ENCODE assay signal across 9 mouse cellular contexts in the genomic region with DNA sequence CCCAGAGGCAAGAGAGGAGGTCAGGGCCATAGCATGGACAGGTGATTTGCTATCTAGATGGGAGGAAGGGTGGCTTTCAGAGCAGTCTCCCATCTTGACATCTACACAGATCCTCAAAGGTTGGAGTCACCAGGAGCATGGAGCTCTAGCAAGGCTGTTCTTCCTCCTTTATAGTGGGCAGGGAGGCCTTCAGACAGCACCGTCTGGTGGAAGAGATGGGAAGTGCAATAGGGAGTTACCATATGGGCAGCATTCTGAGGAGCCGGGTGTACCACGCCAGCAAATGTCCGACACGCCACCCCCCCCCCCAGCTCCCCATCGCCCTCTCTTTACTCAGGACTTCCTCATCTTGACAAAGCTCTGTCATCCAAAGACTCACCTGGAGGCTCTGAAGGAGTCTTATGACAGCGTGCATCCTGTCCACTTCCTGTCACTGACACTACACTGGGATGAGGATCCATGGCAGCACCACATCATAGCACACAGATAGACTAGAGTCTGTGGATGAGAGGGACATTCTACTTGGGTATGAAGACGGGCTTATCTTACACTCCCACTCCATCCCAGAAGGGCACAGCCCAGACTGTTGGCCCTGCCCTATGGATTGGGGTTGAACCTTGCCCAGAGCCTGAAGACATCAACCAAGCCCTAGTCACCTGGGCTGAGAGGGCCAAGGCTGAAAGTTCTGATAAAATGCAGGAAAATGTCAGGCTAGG. TPM values are rescaled to one million over a fixed set of nuclear protein-coding genes. Genes with fewer than 3 reads are reported as not detected.
DNase-seq lines count a peak whose midpoint lies in the region; ATAC-seq and TF ChIP-seq lines count a peak whose summit lies in the region.
"Had no signal": no experiment of that assay in that cellular context is flagged by ENCODE, and none has a peak within 500 bp of the region (broad histone marks: within the 10 kb centered on the region; RNA-seq: fewer than 3 reads in every experiment).

No protein-coding gene starts in this region.

- H3K4me3 ChIP-seq in heart, embryonic 12.5 days, result no peak overlapping the region
- no peak overlapping the region for H3K4me3 ChIP-seq in ES-E14 (ENCODE audit: insufficient read depth in 1 of 2, low read depth in 1 of 2, low read length in 2 of 2, poor library complexity in 1 of 2, severe bottlenecking in 1 of 2)
- no peak overlapping the region for H3K4me3 ChIP-seq in heart, embryonic 16.5 days (ENCODE audit: low read length)
- no peak overlapping the region for H3K4me3 ChIP-seq in lung, embryonic 16.5 days (ENCODE audit: low read length)
- H3K4me3 ChIP-seq: liver, embryonic 15.5 days had no signal

- no peaks in the 10 kb centered on the region for H3K36me3 ChIP-seq in heart, embryonic 12.5 days
- H3K36me3 ChIP-seq in ES-E14 (ENCODE audit: control insufficient read depth, insufficient read depth, low read length, poor library complexity, severe bottlenecking), result no peaks in the 10 kb centered on the region
- H3K36me3 ChIP-seq in heart, embryonic 16.5 days (ENCODE audit: control insufficient read depth, insufficient read depth), result no peaks in the 10 kb centered on the region
- H3K36me3 ChIP-seq in lung, embryonic 16.5 days (ENCODE audit: control insufficient read depth, insufficient read depth, low read length), result no peaks in the 10 kb centered on the region
- H3K36me3 ChIP-seq: liver, embryonic 15.5 days had no signal

- ATAC-seq in heart, embryonic 12.5 days (ENCODE audit: insufficient number of reproducible peaks, low FRiP score), result no peak
- ATAC-seq in heart, embryonic 16.5 days (replicated peaks; ENCODE audit: extremely low read depth, insufficient read depth, low FRiP score), result peak; percentile 15; the same call in 1 of the 2 replicates
- ATAC-seq in lung, embryonic 16.5 days (ENCODE audit: low read depth), result peak; percentile 12; the same call in 1 of the 2 replicates

- no peaks in the 10 kb centered on the region for H3K9me3 ChIP-seq in heart, embryonic 12.5 days (replicated peaks)
- no peaks in the 10 kb centered on the region for H3K9me3 ChIP-seq in ES-E14 (ENCODE audit: control insufficient read depth, insufficient read depth, low read depth, low read length)
- no peaks in the 10 kb centered on the region for H3K9me3 ChIP-seq in heart, embryonic 16.5 days (replicated peaks; ENCODE audit: control insufficient read depth, low read length)
- no peaks in the 10 kb centered on the region for H3K9me3 ChIP-seq in lung, embryonic 16.5 days (ENCODE audit: control insufficient read depth, low read length)
- H3K9me3 ChIP-seq: liver, embryonic 15.5 days had no signal

- in situ Hi-C loops in ES-E14 (cut with MboI; ENCODE audit: low sequenced_read_pairs in 2 of 2, unreplicated experiment in 2 of 2), result loop anchor here (5.0 to 10.0 kb wide), 2 partner anchors 106 to 109 kb away; no protein-coding TSS in a partner anchor

- peaks cover 14% of the 10 kb centered on the region; the same call in 1 of the 2 replicates for H3K4me1 ChIP-seq in heart, embryonic 12.5 days (replicated peaks)
- no peaks in the 10 kb centered on the region for H3K4me1 ChIP-seq in ES-E14 (ENCODE audit: control insufficient read depth in 2 of 2, insufficient read depth in 2 of 2, low read length in 2 of 2, poor library complexity in 1 of 2)
- H3K4me1 ChIP-seq in heart, embryonic 16.5 days (ENCODE audit: control insufficient read depth, insufficient read depth, low read length), result peaks cover 5% of the 10 kb centered on the region
- H3K4me1 ChIP-seq in lung, embryonic 16.5 days (replicated peaks; ENCODE audit: control insufficient read depth, insufficient read depth, low read length), result no peaks in the 10 kb centered on the region; the same call in 1 of the 2 replicates

- H3K27ac ChIP-seq in heart, embryonic 12.5 days (ENCODE audit: poor library complexity, severe bottlenecking), result no peak overlapping the region
- H3K27ac ChIP-seq in ES-E14 (ENCODE audit: insufficient read depth, low read depth, low read length, poor library complexity, severe bottlenecking), result no peak overlapping the region
- no peak overlapping the region for H3K27ac ChIP-seq in heart, embryonic 16.5 days (ENCODE audit: low read length)
- no peak overlapping the region for H3K27ac ChIP-seq in lung, embryonic 16.5 days (ENCODE audit: low read length)
- H3K27ac ChIP-seq: liver, embryonic 15.5 days had no signal

- peak; percentile 58 for DNase-seq in heart, adult 8-10 months (ENCODE audit: low spot score)
- DNase-seq in ES-E14 (ENCODE audit: low read depth, low spot score), result peak; percentile 55
- peak; percentile 83 to 85 for DNase-seq in cerebellum, adult 18-20 months
- peak; percentile 88 for DNase-seq in layer of hippocampus, adult 9-10 months (ENCODE audit: low spot score)
- DNase-seq in spleen, postnatal 10 days (ENCODE audit: low spot score in 2 of 2), result peak; percentile 63 to 81

- H3K9ac ChIP-seq in heart, embryonic 12.5 days, result no peak overlapping the region
- no peak overlapping the region for H3K9ac ChIP-seq in ES-E14 (ENCODE audit: insufficient read depth, low read depth, low read length, poor library complexity, severe bottlenecking)
- H3K9ac ChIP-seq in heart, embryonic 16.5 days (ENCODE audit: low read length), result no peak overlapping the region
- no peak overlapping the region for H3K9ac ChIP-seq in lung, embryonic 16.5 days (ENCODE audit: low read length)
- H3K9ac ChIP-seq: liver, embryonic 15.5 days had no signal

- no peak overlapping the region for H3K4me2 ChIP-seq in heart, embryonic 12.5 days
- no peak overlapping the region for H3K4me2 ChIP-seq in heart, embryonic 16.5 days (ENCODE audit: low read depth, low read length)
- H3K4me2 ChIP-seq in lung, embryonic 16.5 days (ENCODE audit: low read depth, low read length), result no peak overlapping the region
- H3K4me2 ChIP-seq: liver, embryonic 15.5 days had no signal

- H3K27me3 ChIP-seq in heart, embryonic 12.5 days (replicated peaks), result peaks cover 10% of the 10 kb centered on the region
- H3K27me3 ChIP-seq in heart, embryonic 16.5 days (ENCODE audit: control insufficient read depth, insufficient read depth, low read length), result peaks cover 6% of the 10 kb centered on the region
- no peaks in the 10 kb centered on the region; the same call in 1 of the 2 replicates for H3K27me3 ChIP-seq in lung, embryonic 16.5 days (ENCODE audit: control insufficient read depth, insufficient read depth, low read depth, low read length)

- WGBS in heart, embryonic 12.5 days, result 20% methylated on average over 8 of the region's 8 CpGs
- 20% methylated on average over 8 of the region's 8 CpGs for WGBS in heart, embryonic 16.5 days
- 16% methylated on average over 8 of the region's 8 CpGs for WGBS in lung, embryonic 16.5 days

TF ChIP-seq in ES-E14, 5 proteins besides CTCF, POLR2A, EP300 and RAD21:
- TF ChIP-seq MAFK (IDR thresholded peaks at IDR 0.05; ENCODE audit: insufficient read depth, low read depth, low read length) (no peak), CHD2 (IDR thresholded peaks at IDR 0.05; ENCODE audit: low read depth, low read length) (no peak), ZNF384 (IDR thresholded peaks at IDR 0.05; ENCODE audit: low read depth, low read length) (no peak), ZC3H11A (IDR thresholded peaks at IDR 0.05; ENCODE audit: borderline replicate concordance, low read depth, low read length) (peak; percentile 50; the same call in 1 of the 2 replicates), HCFC1 (IDR thresholded peaks at IDR 0.05; ENCODE audit: borderline replicate concordance, insufficient read depth, low read length) (no peak)

RNA-seq across cellular contexts. Expression of gene Ccdc188, which starts 6.8 kb away (rescaled TPM):
- not detected for total RNA-seq in heart, adult 8-10 months (2022)
- polyA plus RNA-seq in heart, embryonic 12.5 days (2016; fragmentation: Nextera tagmentation; extraction: Ambion mirVana), result 0.14 and 0.15 TPM in 2 replicates
- total RNA-seq in ES-E14 (2012; rRNA removed), result not detected in 2 replicates
- polyA plus RNA-seq in heart, embryonic 16.5 days (2015; fragmentation: Nextera tagmentation; extraction: Ambion mirVana), result 0.17 TPM in 1 of 2 replicates, not detected in the other
- polyA plus RNA-seq in lung, embryonic 16.5 days (2015; fragmentation: Nextera tagmentation; extraction: Ambion mirVana), result not detected in 2 replicates
- polyA plus RNA-seq: liver, embryonic 15.5 days had no signal

RNA-seq across cellular contexts. Expression of gene Zdhhc8, which starts 24.1 kb away (rescaled TPM):
- 10 to 100 TPM; 19.5 to 24.0 (median 20.8) TPM for total RNA-seq in heart, adult 8-10 months (2022)
- polyA plus RNA-seq in heart, embryonic 12.5 days (2016; fragmentation: Nextera tagmentation; extraction: Ambion mirVana), result 29.5 and 33.0 TPM in 2 replicates
- 16.2 and 17.0 TPM in 2 replicates for total RNA-seq in ES-E14 (2012; rRNA removed)
- polyA plus RNA-seq in heart, embryonic 16.5 days (2015; fragmentation: Nextera tagmentation; extraction: Ambion mirVana), result 16.3 and 22.7 TPM in 2 replicates
- polyA plus RNA-seq in lung, embryonic 16.5 days (2015; fragmentation: Nextera tagmentation; extraction: Ambion mirVana), result 9.1 and 9.3 TPM in 2 replicates

RNA-seq across cellular contexts. Expression of gene Trmt2a, which starts 37.6 kb away (rescaled TPM):
- total RNA-seq in heart, adult 8-10 months (2022), result 10 to 100 TPM; 15.8 to 19.5 (median 17.7) TPM
- polyA plus RNA-seq in heart, embryonic 12.5 days (2016; fragmentation: Nextera tagmentation; extraction: Ambion mirVana), result 57.2 and 61.9 TPM in 2 replicates
- total RNA-seq in ES-E14 (2012; rRNA removed), result 99.3 and 102 TPM in 2 replicates
- polyA plus RNA-seq in heart, embryonic 16.5 days (2015; fragmentation: Nextera tagmentation; extraction: Ambion mirVana), result 65.9 and 69.9 TPM in 2 replicates
- polyA plus RNA-seq in lung, embryonic 16.5 days (2015; fragmentation: Nextera tagmentation; extraction: Ambion mirVana), result 95.2 and 106 TPM in 2 replicates

RNA-seq across cellular contexts. Expression of gene Ranbp1, which starts 37.7 kb away (rescaled TPM):
- 10 to 100 TPM; 30.5 to 40.3 (median 34.7) TPM for total RNA-seq in heart, adult 8-10 months (2022)
- polyA plus RNA-seq in heart, embryonic 12.5 days (2016; fragmentation: Nextera tagmentation; extraction: Ambion mirVana), result 512 and 519 TPM in 2 replicates
- total RNA-seq in ES-E14 (2012; rRNA removed), result 302 and 410 TPM in 2 replicates
- 295 and 343 TPM in 2 replicates for polyA plus RNA-seq in heart, embryonic 16.5 days (2015; fragmentation: Nextera tagmentation; extraction: Ambion mirVana)
- 459 and 514 TPM in 2 replicates for polyA plus RNA-seq in lung, embryonic 16.5 days (2015; fragmentation: Nextera tagmentation; extraction: Ambion mirVana)

RNA-seq across cellular contexts. Expression of gene Gm49776, which starts 47.3 kb away (rescaled TPM):
- not detected for total RNA-seq in heart, adult 8-10 months (2022)
- polyA plus RNA-seq in heart, embryonic 12.5 days (2016; fragmentation: Nextera tagmentation; extraction: Ambion mirVana), result 1.2 and 1.7 TPM in 2 replicates
- total RNA-seq in ES-E14 (2012; rRNA removed), result 0.63 and 1.7 TPM in 2 replicates
- 3.2 TPM in 1 of 2 replicates, not detected in the other for polyA plus RNA-seq in heart, embryonic 16.5 days (2015; fragmentation: Nextera tagmentation; extraction: Ambion mirVana)
- polyA plus RNA-seq in lung, embryonic 16.5 days (2015; fragmentation: Nextera tagmentation; extraction: Ambion mirVana), result 1.8 and 2.8 TPM in 2 replicates
- polyA plus RNA-seq: liver, embryonic 15.5 days had no signal
